Mouse (Mus musculus): Measurements from ENCODE around the gene Prom2.

Gene Prom2

GRCm38 (mm10) chr2:127484476-127485170 lies 56.6 kb downstream of the Prom2 start:
- peak; percentile 72 for DNase-seq (ENCODE audit: low read depth, low spot score)

GRCm38 (mm10) chr2:127483001-127483400 lies 58.3 kb downstream of the Prom2 start:
- peak; percentile 13 for DNase-seq (ENCODE audit: low read depth, low spot score)

- DNase-seq (ENCODE audit: low read depth, low spot score) = peak; percentile 63
These were observed 58.7 kb downstream of the Prom2 start for GRCm38 (mm10) chr2:127482533-127482911.

- DNase-seq (ENCODE audit: low read depth, low spot score) = peak; percentile 3
These were observed 59.3 kb downstream of the Prom2 start for GRCm38 (mm10) chr2:127481841-127482532.

GRCm38 (mm10) chr2:127479763-127480162 lies 61.5 kb downstream of the Prom2 start:
- DNase-seq (ENCODE audit: low read depth, low spot score) = no peak

GRCm38 (mm10) chr2:127479210-127479609 lies 62.1 kb downstream of the Prom2 start:
- DNase-seq (ENCODE audit: low read depth, low spot score) = no peak
